Mouse (Mus musculus) CH12F3 (cell line): ENCODE measurements at regions not wholly inside any gene's neighbourhood (a gene's known extent, or its start where the extent isn't known, plus 50 kb on each side); places are given as distances from the start of the nearest gene placed in this dataset.

Source experiments
- in situ Hi-C: fragments of 300-500 bp; cut with MboI; formaldehyde crosslinking; loops from 2 replicates; pipeline ENCODE4 v1.14.3; 2020; ENCODE audit warnings: low sequenced_read_pairs

- in situ Hi-C loops, result no loop called here
These were observed 97.1 kb upstream of the Tbc1d2b start for GRCm38 (mm10) chr9:90367745-90368144.

- in situ Hi-C loops, result no loop called here
These were observed 55.9 kb upstream of the Tbc1d2b start for GRCm38 (mm10) chr9:90326531-90326930.
